Mouse (Mus musculus): ENCODE results near the gene Samd4b. TPM values are rescaled to one million over a fixed set of nuclear protein-coding genes. Genes with fewer than 3 reads are reported as not detected.

The Samd4b gene
- polyA plus RNA-seq, 1 experiment from 2014 or later, result 25.1 TPM

DNA sequence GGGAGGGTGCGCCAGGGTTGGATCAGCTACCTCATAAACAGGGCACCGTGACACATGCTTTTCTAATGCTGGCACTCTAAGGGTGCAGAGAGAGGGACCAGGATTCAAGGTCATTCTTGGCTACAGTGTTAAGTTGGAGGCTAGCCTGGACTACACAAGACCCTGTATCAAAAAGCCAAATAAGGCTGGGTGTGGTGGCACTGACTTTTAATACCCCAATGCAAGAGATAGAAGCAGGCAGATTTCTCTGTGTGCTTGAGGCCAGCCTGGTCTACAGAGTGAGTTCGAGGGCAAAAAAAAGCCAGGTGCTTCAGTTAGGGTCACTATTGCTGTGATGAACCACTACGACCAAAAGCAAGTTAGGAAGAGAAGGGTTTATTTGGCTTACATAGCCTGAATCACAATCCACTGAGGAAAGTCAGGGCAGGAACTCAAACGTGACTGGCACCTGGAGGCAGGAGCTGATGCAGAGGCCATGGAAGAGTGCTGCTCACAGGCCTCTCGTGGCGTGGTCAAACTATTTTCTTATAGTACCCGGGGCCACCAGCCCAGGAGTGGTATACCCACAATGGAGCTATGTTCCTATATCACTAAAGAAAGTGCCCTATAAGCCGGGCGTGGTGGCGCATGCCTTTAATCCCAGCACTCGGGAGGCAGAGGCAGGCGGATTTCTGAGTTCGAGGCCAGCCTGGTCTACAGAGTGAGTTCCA lies 156.0 kb downstream of the Samd4b start:
- H3K9ac ChIP-seq (replicated peaks; ENCODE audit: low read depth, low read length), result no peak overlapping the region
- H3K4me3 ChIP-seq (ENCODE audit: low read depth, low read length), result no peak overlapping the region
- H3K27me3 ChIP-seq (ENCODE audit: control insufficient read depth, insufficient read depth, low read length), result no peaks in the 10 kb centered on the region
- no peak overlapping the region for H3K4me2 ChIP-seq (ENCODE audit: low read depth, low read length)
- no peak for ATAC-seq (ENCODE audit: low read depth)
- H3K27ac ChIP-seq (ENCODE audit: low read depth, low read length), result no peak overlapping the region
- 88% methylated on average over 13 of the region's 14 CpGs for WGBS
- H3K36me3 ChIP-seq (ENCODE audit: control insufficient read depth, insufficient read depth, low read length), result no peaks in the 10 kb centered on the region
- H3K9me3 ChIP-seq (ENCODE audit: control insufficient read depth, low read length), result no peaks in the 10 kb centered on the region
- H3K4me1 ChIP-seq (ENCODE audit: control insufficient read depth, insufficient read depth, low read length), result no peaks in the 10 kb centered on the region

GRCm38 (mm10) chr7:28440739-28441138 lies 157.2 kb downstream of the Samd4b start:
- no peaks in the 10 kb centered on the region for H3K27me3 ChIP-seq (ENCODE audit: control insufficient read depth, insufficient read depth, low read length)
- H3K9ac ChIP-seq (replicated peaks; ENCODE audit: low read depth, low read length), result no peak overlapping the region
- no peaks in the 10 kb centered on the region for H3K4me1 ChIP-seq (ENCODE audit: control insufficient read depth, insufficient read depth, low read length)
- H3K36me3 ChIP-seq (ENCODE audit: control insufficient read depth, insufficient read depth, low read length), result no peaks in the 10 kb centered on the region
- WGBS, result 51% methylated on average over 2 of the region's 2 CpGs
- no peak overlapping the region for H3K4me3 ChIP-seq (ENCODE audit: low read depth, low read length)
- H3K27ac ChIP-seq (ENCODE audit: low read depth, low read length), result no peak overlapping the region
- no peaks in the 10 kb centered on the region for H3K9me3 ChIP-seq (ENCODE audit: control insufficient read depth, low read length)
- no peak overlapping the region for H3K4me2 ChIP-seq (ENCODE audit: low read depth, low read length)
- no peak for ATAC-seq (ENCODE audit: low read depth)

DNA sequence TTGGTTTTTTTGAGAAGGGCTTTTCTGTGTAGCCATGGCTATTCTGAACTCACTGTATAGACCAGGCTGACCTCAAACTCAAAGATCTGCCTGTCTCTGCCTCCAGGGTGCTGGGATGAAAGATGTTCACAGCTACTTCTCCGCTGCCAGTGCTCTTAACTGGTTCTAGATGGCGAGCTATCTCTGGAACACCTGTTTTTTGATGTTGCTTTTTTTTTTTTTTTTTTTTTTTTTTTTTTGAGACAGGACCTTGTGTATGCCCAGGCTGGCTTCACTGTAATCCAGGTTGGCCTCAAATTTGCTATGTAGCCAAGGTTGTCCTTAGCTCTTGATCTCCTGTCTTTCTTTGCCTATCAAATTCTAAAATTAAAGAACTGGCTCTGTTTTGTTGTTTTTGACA lies 159.2 kb downstream of the Samd4b start:
- no peaks in the 10 kb centered on the region for H3K36me3 ChIP-seq (ENCODE audit: control insufficient read depth, insufficient read depth, low read length)
- H3K4me2 ChIP-seq (ENCODE audit: low read depth, low read length), result no peak overlapping the region
- H3K27ac ChIP-seq (ENCODE audit: low read depth, low read length), result no peak overlapping the region
- no peaks in the 10 kb centered on the region for H3K9me3 ChIP-seq (ENCODE audit: control insufficient read depth, low read length)
- H3K9ac ChIP-seq (replicated peaks; ENCODE audit: low read depth, low read length), result no peak overlapping the region
- H3K4me3 ChIP-seq (ENCODE audit: low read depth, low read length), result no peak overlapping the region
- 94% methylated on average over 2 of the region's 2 CpGs for WGBS
- no peaks in the 10 kb centered on the region for H3K27me3 ChIP-seq (ENCODE audit: control insufficient read depth, insufficient read depth, low read length)
- H3K4me1 ChIP-seq (ENCODE audit: control insufficient read depth, insufficient read depth, low read length), result peaks cover 12% of the 10 kb centered on the region; the same call in 1 of the 2 replicates
- ATAC-seq (ENCODE audit: low read depth), result no peak

GRCm38 (mm10) chr7:28437964-28438363 lies 160.0 kb downstream of the Samd4b start:
- H3K27me3 ChIP-seq (ENCODE audit: control insufficient read depth, insufficient read depth, low read length), result no peaks in the 10 kb centered on the region
- no peaks in the 10 kb centered on the region for H3K36me3 ChIP-seq (ENCODE audit: control insufficient read depth, insufficient read depth, low read length)

DNA sequence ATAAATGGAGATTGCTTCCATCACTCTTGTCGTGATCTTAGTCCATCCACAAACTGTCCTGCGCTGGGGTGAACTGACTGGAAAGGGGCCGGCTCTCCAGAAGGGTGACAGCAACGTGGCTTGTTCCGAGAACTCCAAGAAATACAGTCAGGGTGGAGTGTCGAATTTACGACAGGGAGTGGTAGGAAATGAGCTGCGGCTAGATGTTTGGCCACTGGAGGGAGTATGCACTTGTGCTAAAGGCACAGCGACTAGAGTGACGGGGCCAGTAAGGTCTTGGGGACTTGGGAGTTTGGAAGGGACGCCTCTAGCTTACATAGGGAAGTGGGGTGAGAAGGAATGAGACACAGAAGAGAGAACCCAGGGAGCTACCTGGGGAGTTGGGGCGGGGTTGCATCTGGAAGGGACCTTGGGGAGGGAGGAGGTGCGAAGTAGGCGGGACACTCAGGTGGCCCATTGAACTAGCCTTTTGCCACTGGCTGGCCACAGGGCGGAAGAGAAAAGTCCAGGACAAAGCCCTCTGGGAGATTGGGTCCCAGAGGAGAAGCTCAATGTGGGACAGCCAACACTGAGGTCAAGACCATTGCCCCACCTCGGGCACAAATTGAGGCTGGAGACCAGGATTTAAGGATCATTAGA lies 160.9 kb downstream of the Samd4b start, which contains the start of gene Gmfg:
Gmfg (plus strand) TSS at position 516 of the 639 bp plus-strand sequence.
- peak; percentile 60 for ATAC-seq (ENCODE audit: low read depth)
- Histone ChIP-seq H3K4me2 (ENCODE audit: low read depth, low read length) (peak within 1 kb of the TSS; percentile 55), H3K9me3 (ENCODE audit: control insufficient read depth, low read length) (no peaks in the 10 kb centered on the region), H3K4me3 (ENCODE audit: low read depth, low read length) (peak within 1 kb of the TSS; percentile 81), H3K27ac (ENCODE audit: low read depth, low read length) (peak within 1 kb of the TSS; percentile 83), H3K36me3 (ENCODE audit: control insufficient read depth, insufficient read depth, low read length) (no peaks in the 10 kb centered on the region), H3K4me1 (ENCODE audit: control insufficient read depth, insufficient read depth, low read length) (peaks cover 19% of the 10 kb centered on the region), H3K27me3 (ENCODE audit: control insufficient read depth, insufficient read depth, low read length) (no peaks in the 10 kb centered on the region), H3K9ac (replicated peaks; ENCODE audit: low read depth, low read length) (peak within 1 kb of the TSS; percentile 62)
- WGBS, result 2% methylated on average over 16 of the region's 16 CpGs

More at GRCm38 (mm10) chr7:28437964-28438363, 160.0 kb downstream of the Samd4b start:
- Histone ChIP-seq H3K27ac (ENCODE audit: low read depth, low read length) (no peak overlapping the region), H3K4me2 (ENCODE audit: low read depth, low read length) (no peak overlapping the region), H3K9me3 (ENCODE audit: control insufficient read depth, low read length) (no peaks in the 10 kb centered on the region), H3K4me1 (ENCODE audit: control insufficient read depth, insufficient read depth, low read length) (peaks cover 12% of the 10 kb centered on the region; the same call in 1 of the 2 replicates), H3K4me3 (ENCODE audit: low read depth, low read length) (no peak overlapping the region), H3K9ac (replicated peaks; ENCODE audit: low read depth, low read length) (no peak overlapping the region)
- no peak for ATAC-seq (ENCODE audit: low read depth)

- no peaks in the 10 kb centered on the region for H3K36me3 ChIP-seq (ENCODE audit: control insufficient read depth, insufficient read depth, low read length)
- ATAC-seq (ENCODE audit: low read depth), result peak; percentile 98
- H3K27me3 ChIP-seq (ENCODE audit: control insufficient read depth, insufficient read depth, low read length), result no peaks in the 10 kb centered on the region
- peaks cover 19% of the 10 kb centered on the region for H3K4me1 ChIP-seq (ENCODE audit: control insufficient read depth, insufficient read depth, low read length)
- peak overlapping the region; percentile 81 for H3K4me3 ChIP-seq (ENCODE audit: low read depth, low read length)
- H3K9me3 ChIP-seq (ENCODE audit: control insufficient read depth, low read length), result no peaks in the 10 kb centered on the region
- peak overlapping the region; percentile 83 for H3K27ac ChIP-seq (ENCODE audit: low read depth, low read length)
- peak overlapping the region; percentile 97 for H3K9ac ChIP-seq (replicated peaks; ENCODE audit: low read depth, low read length)
- 0% methylated on average over 51 of the region's 64 CpGs for WGBS
- peak overlapping the region; percentile 55 for H3K4me2 ChIP-seq (ENCODE audit: low read depth, low read length)
These were observed 161.6 kb downstream of the Samd4b start for GRCm38 (mm10) chr7:28436271-28436904.

DNA sequence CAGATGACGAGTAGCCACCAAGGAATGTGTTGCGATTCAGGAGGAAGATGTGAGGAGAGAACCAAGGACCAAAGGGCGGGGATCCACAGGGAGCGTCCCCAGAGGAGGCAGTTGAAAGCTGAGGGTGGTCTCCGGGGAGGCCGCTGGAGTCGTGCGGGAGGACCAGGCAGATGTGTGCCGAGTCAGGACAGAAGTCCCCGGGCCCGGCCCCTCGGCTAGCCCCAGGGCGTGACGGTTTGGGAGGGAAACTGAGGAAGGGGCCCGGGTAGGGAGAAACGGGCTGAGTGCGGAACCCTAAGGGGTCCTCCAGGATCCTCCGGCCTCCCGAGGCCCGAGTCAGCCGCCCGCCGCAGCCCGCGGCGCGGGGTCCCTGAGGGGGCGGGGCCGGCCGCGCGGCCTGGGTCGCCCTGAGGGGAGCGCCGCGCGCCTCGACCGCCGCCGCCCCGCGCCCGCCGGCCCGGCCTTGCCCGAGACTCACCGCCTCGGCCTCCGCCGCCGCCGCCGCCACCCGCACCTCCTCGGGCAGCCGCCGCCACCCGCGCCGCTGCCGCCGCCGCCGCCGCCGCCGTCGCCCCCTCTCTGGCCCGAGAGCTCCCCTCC lies 162.2 kb downstream of the Samd4b start:
- no peaks in the 10 kb centered on the region for H3K27me3 ChIP-seq (ENCODE audit: control insufficient read depth, insufficient read depth, low read length)
- H3K4me2 ChIP-seq (ENCODE audit: low read depth, low read length), result peak overlapping the region; percentile 77
- peak overlapping the region; percentile 66 for H3K27ac ChIP-seq (ENCODE audit: low read depth, low read length)
- H3K9ac ChIP-seq (replicated peaks; ENCODE audit: low read depth, low read length), result peak overlapping the region; percentile 97
- H3K36me3 ChIP-seq (ENCODE audit: control insufficient read depth, insufficient read depth, low read length), result no peaks in the 10 kb centered on the region
- ATAC-seq (ENCODE audit: low read depth), result peak; percentile 44
- H3K4me3 ChIP-seq (ENCODE audit: low read depth, low read length), result peak overlapping the region; percentile 81
- H3K4me1 ChIP-seq (ENCODE audit: control insufficient read depth, insufficient read depth, low read length), result peaks cover 19% of the 10 kb centered on the region
- no peaks in the 10 kb centered on the region for H3K9me3 ChIP-seq (ENCODE audit: control insufficient read depth, low read length)
- 0% methylated on average over 17 of the region's 70 CpGs for WGBS

DNA sequence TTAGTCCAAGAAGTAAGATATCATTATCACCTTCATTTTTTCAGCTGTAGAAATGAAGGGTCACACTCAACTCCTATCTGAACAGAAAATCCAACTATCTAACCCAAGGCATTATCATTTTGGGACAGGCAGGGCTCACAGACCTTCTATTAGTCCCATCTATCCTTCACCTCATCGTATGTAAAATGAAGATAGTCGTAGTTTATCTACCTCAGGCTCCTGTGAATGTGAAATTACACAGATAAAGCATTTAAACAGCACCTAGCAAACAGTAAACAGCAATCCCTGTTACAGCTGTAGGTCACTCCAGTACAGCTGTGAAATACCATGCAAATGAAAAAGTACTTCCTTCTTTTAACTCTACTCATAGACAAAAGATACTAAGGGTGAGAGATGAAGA lies 165.7 kb downstream of the Samd4b start:
- 95% methylated on average over 2 of the region's 2 CpGs for WGBS
- H3K4me1 ChIP-seq (ENCODE audit: control insufficient read depth, insufficient read depth, low read length), result peaks cover 19% of the 10 kb centered on the region

More for the DNA sequence above, 165.7 kb downstream of the Samd4b start:
- Histone ChIP-seq H3K4me3 (ENCODE audit: low read depth, low read length) (no peak overlapping the region), H3K36me3 (ENCODE audit: control insufficient read depth, insufficient read depth, low read length) (no peaks in the 10 kb centered on the region), H3K9me3 (ENCODE audit: control insufficient read depth, low read length) (no peaks in the 10 kb centered on the region), H3K27ac (ENCODE audit: low read depth, low read length) (no peak overlapping the region), H3K27me3 (ENCODE audit: control insufficient read depth, insufficient read depth, low read length) (no peaks in the 10 kb centered on the region), H3K9ac (replicated peaks; ENCODE audit: low read depth, low read length) (no peak overlapping the region), H3K4me2 (ENCODE audit: low read depth, low read length) (no peak overlapping the region)
- ATAC-seq (ENCODE audit: low read depth), result no peak

Data from neural tube, embryonic 14.5 days (tissue).